Mouse (Mus musculus) embryonic facial prominence, embryonic 12.5 days (tissue): ENCODE results near the gene Akap2. TPM values are rescaled to one million over a fixed set of nuclear protein-coding genes. Genes with fewer than 3 reads are reported as not detected.

Experiments used
- ATAC-seq: fragments of 200-750 bp; cut with Nextera tagmentation; 2 replicates; pipeline ENCODE4 v1.8.0; 2017; ENCODE audit not compliant: insufficient number of reproducible peaks, insufficient read depth, low FRiP score, low TSS enrichment
- H3K27ac ChIP-seq: fragments of 300-500 bp; sonication (generic); 2 replicates; pipeline ENCODE4 v1.5.1; 2016; ENCODE audit warnings: mild to moderate bottlenecking
- H3K27me3 ChIP-seq: fragments of 300-500 bp; sonication (generic); 2 replicates; pipeline ENCODE4 v1.6.1; 2016; ENCODE audit warnings: mild to moderate bottlenecking, moderate library complexity
- H3K36me3 ChIP-seq: fragments of 300-500 bp; sonication (generic); 2 replicates; pipeline ENCODE4 v1.6.1; 2016; ENCODE audit warnings: mild to moderate bottlenecking
- H3K4me1 ChIP-seq: fragments of 300-500 bp; sonication (generic); 2 replicates; pipeline ENCODE4 v1.6.1; 2016
- H3K4me2 ChIP-seq: fragments of 300-500 bp; sonication (generic); replicated peaks from 2 replicates; pipeline ENCODE4 v1.6.1; 2016; ENCODE audit warnings: mild to moderate bottlenecking, moderate library complexity
- H3K4me3 ChIP-seq: fragments of 300-500 bp; sonication (generic); 2 replicates; pipeline ENCODE4 v1.5.1; 2016; ENCODE audit warnings: mild to moderate bottlenecking
- H3K9ac ChIP-seq: fragments of 300-500 bp; sonication (generic); 2 replicates; pipeline ENCODE4 v1.6.1; 2016; ENCODE audit warnings: mild to moderate bottlenecking, moderate library complexity
- H3K9me3 ChIP-seq: fragments of 300-500 bp; sonication (generic); 2 replicates; pipeline ENCODE4 v1.6.1; 2016; ENCODE audit warnings: mild to moderate bottlenecking, moderate library complexity
- WGBS: fragments of 180-500 bp; shearing (Covaris S2); methylation state at CpG from one replicate; pipeline ENCODE4 v1.1.7; 2016; 5-methylcytosine and 5-hydroxymethylcytosine counted together
- polyA plus RNA-seq: library from polyadenylated mRNA; unstranded; fragments of >200 nt; fragmentation: Nextera tagmentation; extraction: Ambion mirVana; gene quantifications from 2 replicates; pipeline ENCODE4 v1.2.1, GENCODE M21; 2016

The Akap2 gene
- polyA plus RNA-seq, 1 experiment from 2014 or later = 29.8 TPM

GRCm38 (mm10) chr4:57762424-57762823 lies 45.0 kb downstream of the Akap2 start:
- H3K27me3 ChIP-seq = no peaks in the 10 kb centered on the region
- H3K4me2 ChIP-seq = no peak overlapping the region
- H3K9me3 ChIP-seq = no peaks in the 10 kb centered on the region
- H3K4me3 ChIP-seq = no peak overlapping the region
- no peak for ATAC-seq
- peaks cover 21% of the 10 kb centered on the region for H3K4me1 ChIP-seq
- WGBS = 65% methylated on average over 7 of the region's 7 CpGs
- no peaks in the 10 kb centered on the region for H3K36me3 ChIP-seq
- 0 out of 2 replicates have a peak overlapping the region, but pooled peaks have one; percentile 23 for H3K27ac ChIP-seq
- no peak overlapping the region for H3K9ac ChIP-seq

GRCm38 (mm10) chr4:57764392-57764791 lies 46.9 kb downstream of the Akap2 start:
- H3K4me2 ChIP-seq = no peak overlapping the region
- H3K36me3 ChIP-seq = no peaks in the 10 kb centered on the region
- 43% methylated on average over 1 of the region's 1 CpGs for WGBS
- peaks cover 21% of the 10 kb centered on the region for H3K4me1 ChIP-seq
- H3K27me3 ChIP-seq = no peaks in the 10 kb centered on the region
- ATAC-seq = no peak
- H3K4me3 ChIP-seq = no peak overlapping the region
- no peaks in the 10 kb centered on the region for H3K9me3 ChIP-seq
- H3K9ac ChIP-seq = no peak overlapping the region
- H3K27ac ChIP-seq = peak overlapping the region; percentile 69

GRCm38 (mm10) chr4:57764926-57765325 lies 47.5 kb downstream of the Akap2 start:
- 75% methylated on average over 1 of the region's 1 CpGs for WGBS
- Histone ChIP-seq H3K27me3 (no peaks in the 10 kb centered on the region), H3K9ac (no peak overlapping the region), H3K36me3 (no peaks in the 10 kb centered on the region), H3K4me2 (no peak overlapping the region), H3K4me3 (no peak overlapping the region), H3K9me3 (no peaks in the 10 kb centered on the region), H3K27ac (peak overlapping the region; percentile 65), H3K4me1 (peaks cover 21% of the 10 kb centered on the region)
- ATAC-seq = no peak

GRCm38 (mm10) chr4:57765806-57766205 lies 48.3 kb downstream of the Akap2 start:
- WGBS = 11% methylated on average over 4 of the region's 4 CpGs

GRCm38 (mm10) chr4:57769007-57769406 lies 51.5 kb downstream of the Akap2 start:
- H3K27ac ChIP-seq = no peak overlapping the region
- no peak overlapping the region for H3K9ac ChIP-seq
- H3K4me1 ChIP-seq = peaks cover 22% of the 10 kb centered on the region
- no peaks in the 10 kb centered on the region for H3K36me3 ChIP-seq
- no peak overlapping the region for H3K4me2 ChIP-seq
- H3K27me3 ChIP-seq = no peaks in the 10 kb centered on the region
- H3K9me3 ChIP-seq = no peaks in the 10 kb centered on the region
- H3K4me3 ChIP-seq = no peak overlapping the region
- no peak for ATAC-seq
- WGBS = 77% methylated on average over 3 of the region's 3 CpGs

More at GRCm38 (mm10) chr4:57765806-57766205, 48.3 kb downstream of the Akap2 start:
- H3K9ac ChIP-seq = no peak overlapping the region
- no peaks in the 10 kb centered on the region for H3K9me3 ChIP-seq
- H3K27me3 ChIP-seq = no peaks in the 10 kb centered on the region
- no peaks in the 10 kb centered on the region for H3K36me3 ChIP-seq
- H3K4me3 ChIP-seq = no peak overlapping the region
- H3K4me1 ChIP-seq = peaks cover 21% of the 10 kb centered on the region
- no peak overlapping the region for H3K27ac ChIP-seq
- H3K4me2 ChIP-seq = no peak overlapping the region
- ATAC-seq = no peak; the same call in 1 of the 2 replicates

- ATAC-seq = no peak
- Histone ChIP-seq H3K9me3 (no peaks in the 10 kb centered on the region), H3K9ac (no peak overlapping the region), H3K27me3 (no peaks in the 10 kb centered on the region), H3K4me2 (no peak overlapping the region), H3K4me1 (peaks cover 9% of the 10 kb centered on the region; the same call in 1 of the 2 replicates), H3K4me3 (no peak overlapping the region), H3K27ac (no peak overlapping the region), H3K36me3 (no peaks in the 10 kb centered on the region)
- 66% methylated on average over 4 of the region's 4 CpGs for WGBS
Measured at GRCm38 (mm10) chr4:57770185-57770823, 52.8 kb downstream of the Akap2 start.

GRCm38 (mm10) chr4:57771558-57772219 lies 54.2 kb downstream of the Akap2 start:
- 95% methylated on average over 2 of the region's 2 CpGs for WGBS
- H3K4me1 ChIP-seq = peaks cover 7% of the 10 kb centered on the region; the same call in 1 of the 2 replicates
- H3K27ac ChIP-seq = no peak overlapping the region
- no peak overlapping the region for H3K4me3 ChIP-seq
- H3K4me2 ChIP-seq = no peak overlapping the region
- no peak overlapping the region for H3K9ac ChIP-seq
- no peaks in the 10 kb centered on the region for H3K27me3 ChIP-seq
- ATAC-seq = peak; percentile 47
- H3K9me3 ChIP-seq = no peaks in the 10 kb centered on the region
- no peaks in the 10 kb centered on the region for H3K36me3 ChIP-seq

- WGBS = 41% methylated on average over 11 of the region's 11 CpGs
- no peak for ATAC-seq
- H3K36me3 ChIP-seq = no peaks in the 10 kb centered on the region
- no peak overlapping the region for H3K4me2 ChIP-seq
- no peak overlapping the region for H3K27ac ChIP-seq
- H3K9me3 ChIP-seq = no peaks in the 10 kb centered on the region
- H3K9ac ChIP-seq = no peak overlapping the region
- no peaks in the 10 kb centered on the region for H3K27me3 ChIP-seq
- H3K4me1 ChIP-seq = peaks cover 7% of the 10 kb centered on the region; the same call in 1 of the 2 replicates
- no peak overlapping the region for H3K4me3 ChIP-seq
Measured at GRCm38 (mm10) chr4:57772851-57773510, 55.5 kb downstream of the Akap2 start.

GRCm38 (mm10) chr4:57774517-57774916 lies 57.1 kb downstream of the Akap2 start:
- no peak for ATAC-seq

GRCm38 (mm10) chr4:57775582-57775981 lies 58.1 kb downstream of the Akap2 start:
- ATAC-seq = no peak
- peaks cover 10% of the 10 kb centered on the region for H3K4me1 ChIP-seq
- H3K27me3 ChIP-seq = no peaks in the 10 kb centered on the region
- no peak overlapping the region for H3K27ac ChIP-seq
- no peak overlapping the region for H3K4me2 ChIP-seq
- no peaks in the 10 kb centered on the region for H3K9me3 ChIP-seq
- no peak overlapping the region for H3K4me3 ChIP-seq
- H3K36me3 ChIP-seq = no peaks in the 10 kb centered on the region
- no peak overlapping the region for H3K9ac ChIP-seq

More at GRCm38 (mm10) chr4:57774517-57774916, 57.1 kb downstream of the Akap2 start:
- Histone ChIP-seq H3K4me2 (no peak overlapping the region), H3K4me3 (no peak overlapping the region), H3K27ac (no peak overlapping the region), H3K9me3 (no peaks in the 10 kb centered on the region), H3K27me3 (no peaks in the 10 kb centered on the region), H3K36me3 (no peaks in the 10 kb centered on the region), H3K9ac (no peak overlapping the region), H3K4me1 (peaks cover 7% of the 10 kb centered on the region; the same call in 1 of the 2 replicates)
- WGBS = 77% methylated on average over 4 of the region's 4 CpGs

GRCm38 (mm10) chr4:57780403-57780802 lies 62.9 kb downstream of the Akap2 start:
- Histone ChIP-seq H3K9ac (no peak overlapping the region), H3K36me3 (no peaks in the 10 kb centered on the region), H3K27me3 (peaks cover 15% of the 10 kb centered on the region), H3K4me1 (peaks cover 33% of the 10 kb centered on the region), H3K9me3 (no peaks in the 10 kb centered on the region), H3K4me3 (no peak overlapping the region), H3K4me2 (0 out of 2 replicates have a peak overlapping the region, but pooled peaks have one; percentile 28), H3K27ac (peak overlapping the region; percentile 48; the same call in 1 of the 2 replicates)
- 15% methylated on average over 4 of the region's 4 CpGs for WGBS
- no peak for ATAC-seq
